In genomic region chr13:52980951-52981421, GRCm38 (mm10) we compare ENCODE assay signal across 8 mouse cellular contexts. TPM values are rescaled to one million over a fixed set of nuclear protein-coding genes. Genes with fewer than 3 reads are reported as not detected.
DNase-seq lines count a peak whose midpoint lies in the region; ATAC-seq and TF ChIP-seq lines count a peak whose summit lies in the region.

Nfil3 (minus strand) TSS chr13:52981073.

- H3K4me1 ChIP-seq in G1E (ENCODE audit: insufficient read depth, low read depth, low read length): no peaks in the 10 kb centered on the region
- peaks cover 34% of the 10 kb centered on the region for H3K4me1 ChIP-seq in bone marrow macrophage, adult 2 months (ENCODE audit: control insufficient read depth, insufficient read depth, low read length)
- H3K4me1 ChIP-seq in hindbrain, embryonic 13.5 days (replicated peaks): peaks cover 28% of the 10 kb centered on the region

- no peak for DNase-seq in G1E (ENCODE audit: low spot score)
- peak; percentile 36 to 79 for DNase-seq in frontal cortex, postnatal 36 days (ENCODE audit: low spot score in 2 of 2)
- peak; percentile 71 for DNase-seq in left cerebral cortex, adult 11 months (ENCODE audit: low spot score)
- peak; percentile 75 for DNase-seq in lung, postnatal 25 days (ENCODE audit: low spot score)
- DNase-seq in ovary, postnatal 14 days (ENCODE audit: low spot score): peak; percentile 60
- DNase-seq in c-Kit-positive CD71-positive TER-119-positive erythroid progenitor cells, embryonic 14.5 days (ENCODE audit: low spot score): no peak

- peak within 1 kb of the TSS; percentile 20; the same call in 1 of the 2 replicates for H3K4me3 ChIP-seq in G1E (ENCODE audit: low read depth, low read length)
- H3K4me3 ChIP-seq in bone marrow macrophage, adult 2 months (ENCODE audit: insufficient read depth, low read length): peak within 1 kb of the TSS; percentile 85
- H3K4me3 ChIP-seq in hindbrain, embryonic 13.5 days: peak within 1 kb of the TSS; percentile 86

- WGBS in hindbrain, embryonic 13.5 days: under 1% methylated on average over 63 of the region's 79 CpGs

- peak within 1 kb of the TSS; percentile 32 for H3K27ac ChIP-seq in bone marrow macrophage, adult 2 months (ENCODE audit: insufficient read depth, low read depth, low read length)
- peak within 1 kb of the TSS; percentile 99 for H3K27ac ChIP-seq in hindbrain, embryonic 13.5 days

- no peak for TF ChIP-seq CTCF in G1E (IDR thresholded peaks at IDR 0.05; ENCODE audit: low read depth, low read length)
- TF ChIP-seq CTCF in bone marrow macrophage, adult 2 months (IDR thresholded peaks at IDR 0.05; ENCODE audit: low read depth, low read length): no peak

- no peaks in the 10 kb centered on the region for H3K27me3 ChIP-seq in G1E (ENCODE audit: insufficient read depth, low read length)
- no peaks in the 10 kb centered on the region for H3K27me3 ChIP-seq in hindbrain, embryonic 13.5 days

- H3K9me3 ChIP-seq in G1E (replicated peaks): peaks cover 67% of the 10 kb centered on the region
- H3K9me3 ChIP-seq in hindbrain, embryonic 13.5 days: no peaks in the 10 kb centered on the region

- H3K4me2 ChIP-seq in hindbrain, embryonic 13.5 days: peak within 1 kb of the TSS; percentile 94

- H3K9ac ChIP-seq in hindbrain, embryonic 13.5 days: peak within 1 kb of the TSS; percentile 90

- H3K36me3 ChIP-seq in G1E (replicated peaks): no peaks in the 10 kb centered on the region
- H3K36me3 ChIP-seq in hindbrain, embryonic 13.5 days: no peaks in the 10 kb centered on the region

- ATAC-seq in G1E (ENCODE audit: extremely low read depth, insufficient number of reproducible peaks, low FRiP score, poor library complexity, severe bottlenecking): no peak
- ATAC-seq in hindbrain, embryonic 13.5 days (ENCODE audit: low FRiP score): peak; percentile 90

- peak; percentile 69; the same call in 1 of the 2 replicates for TF ChIP-seq POLR2A in bone marrow macrophage, adult 2 months (IDR thresholded peaks at IDR 0.05; ENCODE audit: borderline replicate concordance, low read depth, low read length)

RNA-seq across cellular contexts. Expression of gene Nfil3, which starts in this region (rescaled TPM):
- total RNA-seq in G1E (2014; fragmentation: Nextera tagmentation): not detected in 2 replicates
- total RNA-seq in G1E (2017): 0.11 TPM in 1 of 2 replicates, not detected in the other
- polyA plus RNA-seq in G1E (2012): 0.03 TPM in 2 replicates
- polyA plus RNA-seq in bone marrow macrophage, adult 2 months (2012; ENCODE audit: insufficient read depth, insufficient read length, missing spikeins): 11.7 and 13.1 TPM in 2 replicates
- 52.9 and 55.6 TPM in 2 replicates for polyA plus RNA-seq in hindbrain, embryonic 13.5 days (2015; fragmentation: Nextera tagmentation; extraction: Ambion mirVana)

Comparison
In these comparisons a context has a peak if more than half of its experiments do, and no peak if none do; other contexts are left out.
1. RNA of gene Nfil3 (polyA plus RNA-seq): 52.9 to 55.6 TPM in hindbrain, embryonic 13.5 days and 11.7 to 13.1 TPM in bone marrow macrophage, adult 2 months; 0.03 TPM in G1E; every median in the first group is over 10 times any median in the second.
2. DNase-seq: peak in frontal cortex, postnatal 36 days (2 of 2), left cerebral cortex, adult 11 months (single experiment), lung, postnatal 25 days (single experiment) and ovary, postnatal 14 days (single experiment); none in G1E (single experiment) and c-Kit-positive CD71-positive TER-119-positive erythroid progenitor cells, embryonic 14.5 days (single experiment).
3. H3K4me3 ChIP-seq: peak in every context shown above with its lines; median percentile 86 in hindbrain, embryonic 13.5 days; 85 in bone marrow macrophage, adult 2 months; 20 in G1E.